Mouse (Mus musculus): ENCODE results near the gene Plekhm2. TPM values are rescaled to one million over a fixed set of nuclear protein-coding genes. Genes with fewer than 3 reads are reported as not detected.

Gene Plekhm2
- polyA plus RNA-seq, 1 experiment, result not detected

DNA sequence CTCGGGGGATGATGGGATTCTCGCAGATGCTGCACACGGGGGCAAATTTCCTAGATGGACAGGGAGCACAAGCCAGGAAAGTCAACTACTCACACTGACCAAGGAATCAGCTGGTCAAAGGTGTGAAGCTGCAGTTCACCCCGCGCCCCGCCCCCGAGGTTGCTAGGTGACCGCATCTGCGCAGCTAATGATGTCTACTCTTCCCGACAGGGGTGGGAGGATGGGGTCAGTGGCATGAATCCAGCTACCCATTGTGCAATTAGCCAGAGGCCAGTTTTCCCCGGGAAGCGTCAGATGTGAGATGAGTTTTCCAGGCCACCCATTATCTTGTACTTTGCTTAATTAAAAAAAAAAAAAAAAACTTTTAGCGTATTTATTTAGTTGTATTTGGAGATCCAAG is 83.6 kb downstream of the Plekhm2 start:
- TF ChIP-seq CTCF (IDR thresholded peaks at IDR 0.05; ENCODE audit: insufficient read depth, low read depth, low read length) (no peak), POLR2A (IDR thresholded peaks at IDR 0.05; ENCODE audit: insufficient read depth, low read depth, low read length) (no peak)
- Histone ChIP-seq H3K4me1 (ENCODE audit: control insufficient read depth, insufficient read depth, low read length) (no peaks in the 10 kb centered on the region), H3K27ac (ENCODE audit: insufficient read depth, low read depth, low read length) (no peak overlapping the region), H3K4me3 (ENCODE audit: insufficient read depth, low read depth, low read length) (no peak overlapping the region)
- WGBS, result 85% methylated on average over 13 of the region's 13 CpGs

DNA sequence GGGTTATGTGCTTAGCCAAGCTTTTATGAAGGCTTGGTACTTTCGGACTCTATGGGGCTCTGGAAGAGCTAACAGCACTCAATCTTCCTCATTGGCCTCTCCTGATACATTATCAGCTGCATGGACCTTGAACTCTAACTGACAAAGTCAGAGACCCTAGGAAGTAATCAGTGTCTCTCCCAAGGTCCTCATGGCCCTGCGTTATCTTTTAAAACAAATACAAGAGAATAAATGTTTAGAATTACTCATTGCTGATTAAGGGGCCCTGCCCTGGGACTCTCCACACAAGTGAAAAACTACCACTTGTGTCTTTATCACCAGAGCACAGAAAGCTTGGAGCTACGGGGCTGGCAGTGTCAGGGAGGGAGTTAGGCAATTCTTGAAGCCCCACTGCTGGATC is 85.9 kb downstream of the Plekhm2 start:
- H3K4me3 ChIP-seq (ENCODE audit: insufficient read depth, low read depth, low read length), result no peak overlapping the region

DNA sequence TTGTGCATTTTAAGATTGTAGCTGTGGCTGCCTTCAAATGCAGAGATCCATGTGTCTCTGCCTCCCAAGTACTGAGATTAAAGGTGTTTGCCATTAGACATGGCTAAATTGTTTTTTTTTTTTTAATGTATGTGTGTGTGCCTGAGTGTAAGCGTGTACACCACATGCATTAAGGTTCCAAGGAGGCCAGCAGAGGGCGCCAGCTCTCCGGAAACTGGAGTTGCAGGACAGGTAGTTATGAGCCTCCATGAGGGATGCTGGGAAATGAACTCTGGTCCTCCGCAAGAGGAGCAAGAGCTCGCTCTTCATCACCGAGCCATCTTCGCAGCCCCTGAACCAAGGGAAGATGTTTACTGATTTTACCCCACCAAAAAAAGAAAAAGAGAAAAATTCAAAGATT is 87.8 kb downstream of the Plekhm2 start:
- TF ChIP-seq POLR2A (IDR thresholded peaks at IDR 0.05; ENCODE audit: insufficient read depth, low read depth, low read length), result no peak
- TF ChIP-seq CTCF (IDR thresholded peaks at IDR 0.05; ENCODE audit: insufficient read depth, low read depth, low read length), result no peak
- Histone ChIP-seq H3K4me1 (ENCODE audit: control insufficient read depth, insufficient read depth, low read length) (peaks cover 4% of the 10 kb centered on the region; the same call in 1 of the 2 replicates), H3K27ac (ENCODE audit: insufficient read depth, low read depth, low read length) (no peak overlapping the region), H3K4me3 (ENCODE audit: insufficient read depth, low read depth, low read length) (no peak overlapping the region)
- 95% methylated on average over 7 of the region's 7 CpGs for WGBS

More for the DNA sequence above, 85.9 kb downstream of the Plekhm2 start:
- Histone ChIP-seq H3K4me1 (ENCODE audit: control insufficient read depth, insufficient read depth, low read length) (peaks cover 4% of the 10 kb centered on the region; the same call in 1 of the 2 replicates), H3K27ac (ENCODE audit: insufficient read depth, low read depth, low read length) (no peak overlapping the region)
- WGBS, result 76% methylated on average over 3 of the region's 3 CpGs
- TF ChIP-seq CTCF (IDR thresholded peaks at IDR 0.05; ENCODE audit: insufficient read depth, low read depth, low read length), result no peak
- no peak for TF ChIP-seq POLR2A (IDR thresholded peaks at IDR 0.05; ENCODE audit: insufficient read depth, low read depth, low read length)

- peaks cover 4% of the 10 kb centered on the region; the same call in 1 of the 2 replicates for H3K4me1 ChIP-seq (ENCODE audit: control insufficient read depth, insufficient read depth, low read length)
- no peak for TF ChIP-seq CTCF (IDR thresholded peaks at IDR 0.05; ENCODE audit: insufficient read depth, low read depth, low read length)
- no peak for TF ChIP-seq POLR2A (IDR thresholded peaks at IDR 0.05; ENCODE audit: insufficient read depth, low read depth, low read length)
- H3K27ac ChIP-seq (ENCODE audit: insufficient read depth, low read depth, low read length), result no peak overlapping the region
- WGBS, result 86% methylated on average over 11 of the region's 11 CpGs
- H3K4me3 ChIP-seq (ENCODE audit: insufficient read depth, low read depth, low read length), result no peak overlapping the region
These were observed 88.3 kb downstream of the Plekhm2 start for GRCm38 (mm10) chr4:141576404-141576803.

Other genes with a start within 250 kb of the Plekhm2 start
- not detected in 2 replicates for gene Clcnkb, start 248.9 kb downstream of the Plekhm2 start, polyA plus RNA-seq (2012; ENCODE audit: insufficient read depth, insufficient read length, low replicate concordance, missing spikeins)
- not detected in 2 replicates for gene Hspb7, start 244.1 kb downstream of the Plekhm2 start, polyA plus RNA-seq (2012; ENCODE audit: insufficient read depth, insufficient read length, low replicate concordance, missing spikeins)
- gene Srarp, start 228.8 kb downstream of the Plekhm2 start, polyA plus RNA-seq (2012; ENCODE audit: insufficient read depth, insufficient read length, low replicate concordance, missing spikeins), result not detected in 2 replicates
- gene Zbtb17, start 220.2 kb downstream of the Plekhm2 start, polyA plus RNA-seq (2012; ENCODE audit: insufficient read depth, insufficient read length, low replicate concordance, missing spikeins), result not detected in 2 replicates
- 41.7 TPM in 1 of 2 replicates, not detected in the other for gene Spen, start 126.3 kb downstream of the Plekhm2 start, polyA plus RNA-seq (2012; ENCODE audit: insufficient read depth, insufficient read length, low replicate concordance, missing spikeins)
- gene Fblim1, start 58.8 kb downstream of the Plekhm2 start, polyA plus RNA-seq (2012; ENCODE audit: insufficient read depth, insufficient read length, low replicate concordance, missing spikeins), result not detected in 2 replicates
- not detected in 2 replicates for gene Tmem82, start 46.3 kb downstream of the Plekhm2 start, polyA plus RNA-seq (2012; ENCODE audit: insufficient read depth, insufficient read length, low replicate concordance, missing spikeins)
- not detected in 2 replicates for gene Slc25a34, start 41.1 kb downstream of the Plekhm2 start, polyA plus RNA-seq (2012; ENCODE audit: insufficient read depth, insufficient read length, low replicate concordance, missing spikeins)
- not detected in 2 replicates for gene Rsc1a1, start 20.7 kb upstream of the Plekhm2 start, polyA plus RNA-seq (2012; ENCODE audit: insufficient read depth, insufficient read length, low replicate concordance, missing spikeins)
- gene Ddi2, start 58.5 kb upstream of the Plekhm2 start, polyA plus RNA-seq (2012; ENCODE audit: insufficient read depth, insufficient read length, low replicate concordance, missing spikeins), result 31.7 TPM in 1 of 2 replicates, not detected in the other
- gene Agmat, start 81.8 kb upstream of the Plekhm2 start, polyA plus RNA-seq (2012; ENCODE audit: insufficient read depth, insufficient read length, low replicate concordance, missing spikeins), result not detected in 2 replicates
- not detected in 2 replicates for gene Dnajc16, start 126.0 kb upstream of the Plekhm2 start, polyA plus RNA-seq (2012; ENCODE audit: insufficient read depth, insufficient read length, low replicate concordance, missing spikeins)
- not detected in 2 replicates for gene Casp9, start 128.7 kb upstream of the Plekhm2 start, polyA plus RNA-seq (2012; ENCODE audit: insufficient read depth, insufficient read length, low replicate concordance, missing spikeins)
- not detected in 2 replicates for gene Cela2a, start 161.3 kb upstream of the Plekhm2 start, polyA plus RNA-seq (2012; ENCODE audit: insufficient read depth, insufficient read length, low replicate concordance, missing spikeins)
- not detected in 2 replicates for gene Ctrc, start 181.5 kb upstream of the Plekhm2 start, polyA plus RNA-seq (2012; ENCODE audit: insufficient read depth, insufficient read length, low replicate concordance, missing spikeins)
- not detected in 2 replicates for gene Efhd2, start 210.0 kb upstream of the Plekhm2 start, polyA plus RNA-seq (2012; ENCODE audit: insufficient read depth, insufficient read length, low replicate concordance, missing spikeins)

Data from olfactory bulb, adult 2 months (tissue).